Mouse (Mus musculus): ENCODE measurements around the gene Btbd9. TPM values are rescaled to one million over a fixed set of nuclear protein-coding genes. Genes with fewer than 3 reads are reported as not detected.

Gene Btbd9
- polyA plus RNA-seq, 2 experiments: 18.3 to 46.9 TPM

DNA sequence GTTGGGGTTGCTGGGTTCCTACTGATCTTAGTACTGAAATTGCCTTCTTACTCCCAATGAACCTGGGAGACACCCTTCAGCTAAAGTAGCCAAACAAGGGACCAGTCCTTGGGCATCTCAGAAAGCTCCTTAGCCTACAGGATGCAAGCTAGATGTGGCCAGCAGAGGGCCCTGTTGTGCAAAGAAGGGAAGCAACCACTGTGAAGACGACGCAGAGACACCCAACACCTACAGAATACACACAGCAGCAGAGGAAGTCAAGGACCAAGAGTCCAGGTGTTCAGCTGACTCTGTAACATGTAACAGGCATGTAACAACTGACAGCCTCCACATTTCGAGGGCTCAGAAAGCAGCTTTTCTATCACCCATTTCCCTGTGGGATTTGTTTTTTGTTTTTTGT, 16.8 kb downstream of the Btbd9 start:
- DNase-seq (ENCODE audit: low spot score): no peak

DNA sequence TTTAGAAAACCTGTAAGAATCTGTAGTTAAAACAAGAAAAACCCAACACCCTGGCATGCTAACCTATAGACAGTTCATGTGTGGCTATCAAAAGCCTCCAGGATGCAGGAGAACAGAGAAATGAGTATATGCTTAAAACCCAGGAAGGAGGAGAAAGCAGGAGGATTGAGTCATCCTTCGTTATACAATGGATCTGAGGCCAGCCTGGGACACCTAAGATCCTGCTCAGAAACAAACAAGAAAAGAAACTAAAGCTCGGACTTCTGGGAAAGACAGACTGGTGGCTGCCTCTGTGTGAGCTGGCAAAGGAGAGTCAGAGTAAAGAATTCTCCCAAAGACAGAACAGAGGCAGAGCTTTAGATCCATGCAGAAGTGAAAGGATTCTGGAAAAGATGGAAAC, 17.7 kb downstream of the Btbd9 start:
- 88% methylated on average over 2 of the region's 2 CpGs for WGBS

More for the DNA sequence above, 16.8 kb downstream of the Btbd9 start:
- Histone ChIP-seq H3K4me3 (replicated peaks; ENCODE audit: low read length) (no peak overlapping the region), H3K4me1 (ENCODE audit: control insufficient read depth, insufficient read depth, low read length) (no peaks in the 10 kb centered on the region; the same call in 1 of the 2 replicates), H3K27me3 (ENCODE audit: control insufficient read depth, insufficient read depth, low read length) (no peaks in the 10 kb centered on the region), H3K9ac (ENCODE audit: low read depth, low read length, severe bottlenecking) (no peak overlapping the region), H3K36me3 (ENCODE audit: control insufficient read depth, insufficient read depth, low read length) (no peaks in the 10 kb centered on the region), H3K4me2 (replicated peaks; ENCODE audit: low read depth, low read length, severe bottlenecking) (no peak overlapping the region), H3K27ac (replicated peaks; ENCODE audit: low read depth, low read length) (no peak overlapping the region), H3K9me3 (ENCODE audit: control insufficient read depth, low read length) (no peaks in the 10 kb centered on the region)
- WGBS: 31% methylated on average over 3 of the region's 3 CpGs
- ATAC-seq (ENCODE audit: low FRiP score, low read depth): no peak
- no peak for TF ChIP-seq POLR2A (IDR thresholded peaks at IDR 0.05; ENCODE audit: borderline replicate concordance, extremely low read depth, insufficient read depth, insufficient read length)

DNA sequence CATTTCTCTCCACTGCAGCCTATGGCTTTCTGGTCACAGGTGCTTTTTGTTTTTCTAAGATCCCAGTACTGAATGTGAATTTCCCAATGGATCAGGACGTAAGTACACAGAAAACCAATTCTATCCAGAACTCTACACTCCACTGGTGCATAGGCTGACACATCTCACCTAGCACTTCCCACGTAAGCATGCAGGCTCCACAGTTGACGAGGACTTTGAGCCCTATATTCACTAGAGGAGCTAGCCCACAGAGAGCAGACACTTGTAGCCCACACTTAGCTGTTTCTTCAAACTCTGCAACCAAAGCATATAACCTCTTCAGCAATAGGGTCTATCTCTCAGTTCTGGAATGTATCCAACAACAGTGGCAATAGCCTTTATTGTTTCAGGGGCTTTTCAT, 19.8 kb downstream of the Btbd9 start:
- TF ChIP-seq POLR2A (IDR thresholded peaks at IDR 0.05; ENCODE audit: borderline replicate concordance, extremely low read depth, insufficient read depth, insufficient read length): no peak
- ATAC-seq (ENCODE audit: low FRiP score, low read depth): no peak
- 70% methylated on average over 3 of the region's 3 CpGs for WGBS

More for the DNA sequence above, 17.7 kb downstream of the Btbd9 start:
- Histone ChIP-seq H3K4me1 (ENCODE audit: control insufficient read depth, insufficient read depth, low read length) (no peaks in the 10 kb centered on the region; the same call in 1 of the 2 replicates), H3K4me3 (replicated peaks; ENCODE audit: low read length) (no peak overlapping the region), H3K36me3 (ENCODE audit: control insufficient read depth, insufficient read depth, low read length) (no peaks in the 10 kb centered on the region), H3K9me3 (ENCODE audit: control insufficient read depth, low read length) (no peaks in the 10 kb centered on the region), H3K27ac (replicated peaks; ENCODE audit: low read depth, low read length) (no peak overlapping the region), H3K9ac (ENCODE audit: low read depth, low read length, severe bottlenecking) (no peak overlapping the region), H3K27me3 (ENCODE audit: control insufficient read depth, insufficient read depth, low read length) (no peaks in the 10 kb centered on the region), H3K4me2 (replicated peaks; ENCODE audit: low read depth, low read length, severe bottlenecking) (no peak overlapping the region)
- DNase-seq (ENCODE audit: low spot score): no peak
- ATAC-seq (ENCODE audit: low FRiP score, low read depth): no peak
- no peak for TF ChIP-seq POLR2A (IDR thresholded peaks at IDR 0.05; ENCODE audit: borderline replicate concordance, extremely low read depth, insufficient read depth, insufficient read length)

DNA sequence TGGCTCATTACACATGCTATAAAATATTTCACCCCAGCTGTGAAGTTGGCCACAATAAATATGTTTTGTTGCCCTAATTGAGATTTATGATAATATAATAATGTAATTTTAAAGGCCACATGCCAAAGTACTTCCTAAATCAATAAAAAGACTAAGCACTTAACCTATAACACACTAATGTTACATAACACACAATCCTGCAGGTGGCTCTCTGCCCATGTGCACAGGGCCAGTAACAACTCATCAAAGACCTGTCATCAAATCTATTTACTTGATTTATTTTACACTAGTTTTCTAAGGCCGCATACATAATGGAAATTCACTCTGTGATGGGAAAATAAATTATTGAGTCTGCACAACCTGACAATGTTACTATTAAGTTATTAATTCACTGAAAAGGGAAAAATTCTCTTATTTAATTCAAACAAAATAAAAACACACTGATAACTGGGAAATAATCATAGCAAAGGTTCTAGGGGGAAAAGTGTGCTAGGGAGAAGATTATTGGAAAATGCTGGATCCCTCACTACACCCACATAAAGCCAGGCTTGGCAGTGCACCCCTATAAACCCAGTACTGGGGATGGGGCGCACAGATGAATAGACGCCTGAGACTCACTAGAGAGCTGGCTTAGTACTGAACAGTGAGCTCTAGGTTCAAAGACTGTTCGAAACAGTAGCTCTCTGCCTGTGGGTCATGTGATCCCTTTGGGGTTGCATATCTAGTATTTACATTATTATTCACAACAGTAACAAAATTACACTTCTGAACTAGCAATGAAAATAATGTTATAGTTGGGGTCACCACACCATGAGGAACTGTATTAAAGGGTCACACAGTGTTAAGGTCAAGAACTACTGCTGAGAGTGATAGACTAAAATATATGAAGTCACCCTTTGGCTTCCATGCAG, 23.0 kb downstream of the Btbd9 start:
- DNase-seq (ENCODE audit: low spot score) (no peak), ATAC-seq (ENCODE audit: low FRiP score, low read depth) (no peak)
- Histone ChIP-seq H3K9ac (ENCODE audit: low read depth, low read length, severe bottlenecking) (no peak overlapping the region), H3K36me3 (ENCODE audit: control insufficient read depth, insufficient read depth, low read length) (no peaks in the 10 kb centered on the region), H3K4me1 (ENCODE audit: control insufficient read depth, insufficient read depth, low read length) (peaks cover 19% of the 10 kb centered on the region), H3K4me3 (replicated peaks; ENCODE audit: low read length) (no peak overlapping the region), H3K27ac (replicated peaks; ENCODE audit: low read depth, low read length) (no peak overlapping the region), H3K9me3 (ENCODE audit: control insufficient read depth, low read length) (no peaks in the 10 kb centered on the region), H3K27me3 (ENCODE audit: control insufficient read depth, insufficient read depth, low read length) (no peaks in the 10 kb centered on the region), H3K4me2 (replicated peaks; ENCODE audit: low read depth, low read length, severe bottlenecking) (no peak overlapping the region)
- 68% methylated on average over 4 of the region's 4 CpGs for WGBS
- no peak for TF ChIP-seq POLR2A (IDR thresholded peaks at IDR 0.05; ENCODE audit: borderline replicate concordance, extremely low read depth, insufficient read depth, insufficient read length)

More for the DNA sequence above, 19.8 kb downstream of the Btbd9 start:
- no peaks in the 10 kb centered on the region for H3K36me3 ChIP-seq (ENCODE audit: control insufficient read depth, insufficient read depth, low read length)
- DNase-seq (ENCODE audit: low spot score): no peak
- no peak overlapping the region for H3K4me3 ChIP-seq (replicated peaks; ENCODE audit: low read length)
- no peaks in the 10 kb centered on the region for H3K9me3 ChIP-seq (ENCODE audit: control insufficient read depth, low read length)
- no peaks in the 10 kb centered on the region for H3K27me3 ChIP-seq (ENCODE audit: control insufficient read depth, insufficient read depth, low read length)
- H3K27ac ChIP-seq (replicated peaks; ENCODE audit: low read depth, low read length): no peak overlapping the region
- H3K9ac ChIP-seq (ENCODE audit: low read depth, low read length, severe bottlenecking): no peak overlapping the region
- H3K4me1 ChIP-seq (ENCODE audit: control insufficient read depth, insufficient read depth, low read length): no peaks in the 10 kb centered on the region; the same call in 1 of the 2 replicates
- no peak overlapping the region for H3K4me2 ChIP-seq (replicated peaks; ENCODE audit: low read depth, low read length, severe bottlenecking)

DNA sequence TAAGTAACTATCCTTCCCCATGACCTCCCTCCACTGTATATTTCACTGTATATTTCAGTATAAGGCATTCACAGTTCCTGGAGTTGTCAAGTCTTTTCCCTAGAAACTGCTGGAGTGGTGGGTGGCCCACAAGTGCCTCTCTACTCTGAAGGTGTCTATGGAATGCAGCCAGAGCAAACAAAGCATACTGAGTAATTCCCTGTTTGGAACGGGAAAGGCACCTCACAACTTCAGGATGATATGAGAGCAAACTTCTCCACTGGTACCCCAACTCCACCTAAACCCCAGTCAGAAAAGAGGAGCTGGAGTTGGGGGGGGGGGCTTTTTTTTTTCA, 25.5 kb downstream of the Btbd9 start:
- H3K9me3 ChIP-seq (ENCODE audit: control insufficient read depth, low read length): no peaks in the 10 kb centered on the region
- no peaks in the 10 kb centered on the region for H3K36me3 ChIP-seq (ENCODE audit: control insufficient read depth, insufficient read depth, low read length)
- peak; percentile 45 for DNase-seq (ENCODE audit: low spot score)
- H3K27me3 ChIP-seq (ENCODE audit: control insufficient read depth, insufficient read depth, low read length): no peaks in the 10 kb centered on the region
- TF ChIP-seq POLR2A (IDR thresholded peaks at IDR 0.05; ENCODE audit: borderline replicate concordance, extremely low read depth, insufficient read depth, insufficient read length): no peak
- H3K4me1 ChIP-seq (ENCODE audit: control insufficient read depth, insufficient read depth, low read length): peaks cover 23% of the 10 kb centered on the region
- no peak overlapping the region for H3K4me3 ChIP-seq (replicated peaks; ENCODE audit: low read length)
- H3K27ac ChIP-seq (replicated peaks; ENCODE audit: low read depth, low read length): peak overlapping the region; percentile 59
- no peak for ATAC-seq (ENCODE audit: low FRiP score, low read depth)
- no peak overlapping the region for H3K4me2 ChIP-seq (replicated peaks; ENCODE audit: low read depth, low read length, severe bottlenecking)
- H3K9ac ChIP-seq (ENCODE audit: low read depth, low read length, severe bottlenecking): no peak overlapping the region
- WGBS: 11% methylated on average over 1 of the region's 1 CpGs

Data from limb, embryonic 14.5 days (tissue).